Mouse (Mus musculus): Measurements from ENCODE around the gene Nobox.

- TF ChIP-seq CTCF (IDR thresholded peaks at IDR 0.05; ENCODE audit: control insufficient read depth, insufficient read depth, insufficient replicate concordance, low read depth, low read length) (no peak), POLR2A (IDR thresholded peaks at IDR 0.05; ENCODE audit: control insufficient read depth, low read depth, low read length) (no peak)
These were observed 28.9 kb downstream of the Nobox start for GRCm38 (mm10) chr6:43280481-43280880.
